12 mouse cellular contexts compared by ENCODE assay signal in genomic region chr11:20280982-20281381, GRCm38 (mm10). TPM values are rescaled to one million over a fixed set of nuclear protein-coding genes. Genes with fewer than 3 reads are reported as not detected.
DNase-seq lines count a peak whose midpoint lies in the region; ATAC-seq and TF ChIP-seq lines count a peak whose summit lies in the region.
"Had no signal": no experiment of that assay in that cellular context is flagged by ENCODE, and none has a peak within 500 bp of the region (broad histone marks: within the 10 kb centered on the region; RNA-seq: fewer than 3 reads in every experiment).

No protein-coding gene starts in this region.

- no peak for TF ChIP-seq CTCF in forebrain, postnatal 0 days (IDR thresholded peaks at IDR 0.05; ENCODE audit: low read depth)

- ATAC-seq in kidney, embryonic 15.5 days (replicated peaks; ENCODE audit: low FRiP score): no peak
- ATAC-seq in forebrain, postnatal 0 days: no peak

- peak; percentile 14 for DNase-seq in kidney, adult 9 months
- peak; percentile 67 for DNase-seq in MN1 (ENCODE audit: low spot score)
- DNase-seq in adrenal gland, postnatal 36 days: peak; percentile 39 to 53
- DNase-seq in lung, postnatal 14 days: peak; percentile 35
- DNase-seq in T-cell, adult 2 months (ENCODE audit: low spot score): no peak
- DNase-seq in cerebellum, adult 8-10 months: no peak
- DNase-seq in forebrain, postnatal 0 days: no peak
- DNase-seq: midbrain, embryonic 14.5 days had no signal

- H3K4me3 ChIP-seq in kidney, embryonic 15.5 days (replicated peaks): no peak overlapping the region
- H3K4me3 ChIP-seq in forebrain, postnatal 0 days (ENCODE audit: low read depth, low read length): no peak overlapping the region
- H3K4me3 ChIP-seq: hindbrain, embryonic 10.5 days; stomach, embryonic 15.5 days had no signal

- peaks cover 12% of the 10 kb centered on the region; the same call in 1 of the 2 replicates for H3K4me1 ChIP-seq in kidney, embryonic 15.5 days
- H3K4me1 ChIP-seq in forebrain, postnatal 0 days (ENCODE audit: insufficient read depth): no peaks in the 10 kb centered on the region
- H3K4me1 ChIP-seq: hindbrain, embryonic 10.5 days had no signal

- no peaks in the 10 kb centered on the region for H3K27me3 ChIP-seq in kidney, embryonic 15.5 days
- no peaks in the 10 kb centered on the region for H3K27me3 ChIP-seq in forebrain, postnatal 0 days (ENCODE audit: insufficient read depth, low read length)
- H3K27me3 ChIP-seq: stomach, embryonic 15.5 days had no signal

- no peak overlapping the region for H3K9ac ChIP-seq in kidney, embryonic 15.5 days
- H3K9ac ChIP-seq in forebrain, postnatal 0 days: no peak overlapping the region
- H3K9ac ChIP-seq: stomach, embryonic 15.5 days had no signal

- H3K27ac ChIP-seq in kidney, embryonic 15.5 days: no peak overlapping the region
- H3K27ac ChIP-seq in forebrain, postnatal 0 days (ENCODE audit: low read depth, low read length): no peak overlapping the region
- H3K27ac ChIP-seq: hindbrain, embryonic 10.5 days; macrophage; stomach, embryonic 15.5 days had no signal

- H3K9me3 ChIP-seq in kidney, embryonic 15.5 days (replicated peaks): no peaks in the 10 kb centered on the region
- H3K9me3 ChIP-seq in forebrain, postnatal 0 days (ENCODE audit: low read length): no peaks in the 10 kb centered on the region
- H3K9me3 ChIP-seq: hindbrain, embryonic 10.5 days; stomach, embryonic 15.5 days had no signal

- no peak overlapping the region for H3K4me2 ChIP-seq in kidney, embryonic 15.5 days
- no peak overlapping the region for H3K4me2 ChIP-seq in forebrain, postnatal 0 days (ENCODE audit: low read depth)
- H3K4me2 ChIP-seq: stomach, embryonic 15.5 days had no signal

- 50% methylated on average over 5 of the region's 5 CpGs for WGBS in kidney, embryonic 15.5 days
- WGBS in forebrain, postnatal 0 days: 76% methylated on average over 5 of the region's 5 CpGs

- no peaks in the 10 kb centered on the region for H3K36me3 ChIP-seq in kidney, embryonic 15.5 days
- no peaks in the 10 kb centered on the region for H3K36me3 ChIP-seq in forebrain, postnatal 0 days (ENCODE audit: insufficient read depth)
- H3K36me3 ChIP-seq: hindbrain, embryonic 10.5 days; stomach, embryonic 15.5 days had no signal

RNA-seq across cellular contexts. Expression of gene Cep68, which starts 31.8 kb away (rescaled TPM):
- polyA plus RNA-seq in kidney, embryonic 15.5 days (2015; fragmentation: Nextera tagmentation; extraction: Ambion mirVana): 35.0 and 38.6 TPM in 2 replicates
- 10 to 100 TPM; 18.6 to 24.1 TPM for total RNA-seq in adrenal gland, postnatal 36 days (2021)
- total RNA-seq in forebrain, postnatal 0 days (2014; rRNA removed): 41.7 and 43.9 TPM in 2 replicates
- 21.5 and 26.1 TPM in 2 replicates for polyA plus RNA-seq in forebrain, postnatal 0 days (2015; fragmentation: Nextera tagmentation; extraction: Ambion mirVana)

RNA-seq across cellular contexts. Expression of gene Slc1a4, which starts 51.5 kb away (rescaled TPM):
- 10.0 and 10.1 TPM in 2 replicates for polyA plus RNA-seq in kidney, embryonic 15.5 days (2015; fragmentation: Nextera tagmentation; extraction: Ambion mirVana)
- total RNA-seq in adrenal gland, postnatal 36 days (2021): 1 to 10 TPM; 7.9 to 9.1 TPM
- total RNA-seq in forebrain, postnatal 0 days (2014; rRNA removed): 123 and 164 TPM in 2 replicates
- 57.4 and 70.1 TPM in 2 replicates for polyA plus RNA-seq in forebrain, postnatal 0 days (2015; fragmentation: Nextera tagmentation; extraction: Ambion mirVana)

Comparison
In these comparisons a context has a peak if more than half of its experiments do, and no peak if none do; other contexts are left out.
1. DNase-seq: peak in kidney, adult 9 months (single experiment), MN1 (single experiment), adrenal gland, postnatal 36 days (2 of 2) and lung, postnatal 14 days (single experiment); none in T-cell, adult 2 months (single experiment), cerebellum, adult 8-10 months (single experiment) and forebrain, postnatal 0 days (single experiment).
2. RNA of gene Slc1a4, which starts 51.5 kb away (total RNA-seq): 123 to 164 TPM in forebrain, postnatal 0 days; 7.9 to 9.1 TPM in adrenal gland, postnatal 36 days; every median in the first group is over 10 times any median in the second.